Mouse (Mus musculus) cerebellum, adult (tissue): Measurements from ENCODE around the gene Slc4a3.
A peak's percentile ranks its signal among the peaks of the same experiment; 100 is the strongest.

Experiments used
- ATAC-seq: cut with Nextera tagmentation; 2 replicates; pipeline ENCODE4 v1.9.2; 2017; ENCODE audit warnings: mild to moderate bottlenecking, moderate library complexity, mixed read lengths; ENCODE audit not compliant: insufficient number of reproducible peaks, low FRiP score, low TSS enrichment

Gene Slc4a3

DNA sequence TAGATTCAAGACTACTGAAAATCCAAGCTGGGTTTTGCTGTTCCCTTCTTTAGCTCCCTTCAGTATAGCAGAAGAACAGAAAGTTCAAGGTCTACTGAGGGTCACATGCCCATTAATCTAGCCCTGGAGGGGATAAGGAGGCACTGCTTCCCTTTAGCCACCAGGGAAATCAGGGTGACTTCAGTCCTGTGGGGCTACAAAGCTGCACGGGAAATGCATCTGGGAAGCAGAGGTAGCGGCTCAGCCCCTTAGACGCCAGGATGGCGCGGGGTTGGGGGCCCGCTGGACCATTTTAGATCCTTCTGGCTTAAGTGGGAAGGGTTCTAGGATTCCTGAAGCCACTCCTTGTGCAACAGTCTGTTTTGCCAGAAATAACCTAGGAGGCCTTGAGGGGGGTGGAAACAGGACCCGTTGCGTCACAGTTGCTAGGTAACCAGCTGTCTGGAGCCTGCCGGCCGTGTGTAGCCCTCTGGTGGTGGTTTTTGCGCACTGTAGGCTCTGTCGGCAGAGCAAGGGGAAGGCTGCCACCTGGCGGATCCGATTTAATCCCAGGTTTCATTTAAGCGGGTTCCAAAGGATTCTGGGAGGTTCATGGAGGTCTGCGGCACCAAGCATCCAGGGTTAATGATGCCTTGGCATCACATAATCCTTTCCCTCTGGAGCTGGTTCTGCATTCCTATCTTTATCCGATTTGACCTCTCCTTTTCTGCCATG lies 13.3 kb downstream of the Slc4a3 start:
- peak; percentile 82 for ATAC-seq

DNA sequence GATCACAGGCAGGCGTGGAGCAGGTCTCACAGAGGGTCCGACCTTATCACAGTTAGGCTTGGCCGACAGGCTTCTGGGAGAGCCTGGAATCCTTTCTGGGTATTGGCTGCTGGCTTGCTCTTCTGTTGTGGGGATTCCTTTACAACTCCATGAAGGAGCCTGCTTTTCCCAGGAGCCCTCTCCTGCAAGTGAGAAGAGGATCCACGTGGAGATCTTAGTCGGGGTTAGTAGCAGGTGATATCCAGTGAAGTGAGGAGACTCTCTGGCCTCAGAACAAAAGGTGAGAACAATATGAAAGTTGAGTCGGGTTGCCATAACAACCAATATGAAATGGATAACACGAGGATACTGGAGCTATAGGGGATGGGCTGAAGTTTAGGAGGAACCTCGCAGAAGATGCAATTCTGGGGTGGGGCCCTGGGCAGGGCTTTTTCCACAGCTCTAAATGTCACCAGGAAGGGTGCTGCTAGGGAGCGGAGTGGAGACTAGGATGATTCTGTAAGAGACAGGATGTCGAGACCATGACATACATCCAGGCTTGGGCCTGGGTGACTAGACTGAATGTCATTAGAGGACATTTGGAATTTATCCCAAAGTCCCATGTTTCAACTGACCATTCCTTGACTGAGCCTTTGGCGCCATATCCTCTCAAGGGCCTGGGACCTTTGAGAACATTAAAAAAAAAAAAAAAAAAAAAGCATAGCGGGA lies 14.3 kb downstream of the Slc4a3 start:
- ATAC-seq, result no peak

- no peak for ATAC-seq
Measured at GRCm38 (mm10) chr1:75561221-75561897, 15.3 kb downstream of the Slc4a3 start.

GRCm38 (mm10) chr1:75561898-75562238 lies 15.8 kb downstream of the Slc4a3 start:
- ATAC-seq, result no peak

- no peak for ATAC-seq
Measured at GRCm38 (mm10) chr1:75564102-75564501, 18.0 kb downstream of the Slc4a3 start.

- no peak for ATAC-seq
Measured at GRCm38 (mm10) chr1:75564916-75565315, 18.9 kb downstream of the Slc4a3 start.

- ATAC-seq, result no peak
Measured at GRCm38 (mm10) chr1:75565616-75566015, 19.6 kb downstream of the Slc4a3 start.

- no peak for ATAC-seq
Measured at GRCm38 (mm10) chr1:75570403-75570802, 24.3 kb downstream of the Slc4a3 start.

GRCm38 (mm10) chr1:75572776-75573175 lies 26.7 kb downstream of the Slc4a3 start:
- ATAC-seq, result peak; percentile 89

DNA sequence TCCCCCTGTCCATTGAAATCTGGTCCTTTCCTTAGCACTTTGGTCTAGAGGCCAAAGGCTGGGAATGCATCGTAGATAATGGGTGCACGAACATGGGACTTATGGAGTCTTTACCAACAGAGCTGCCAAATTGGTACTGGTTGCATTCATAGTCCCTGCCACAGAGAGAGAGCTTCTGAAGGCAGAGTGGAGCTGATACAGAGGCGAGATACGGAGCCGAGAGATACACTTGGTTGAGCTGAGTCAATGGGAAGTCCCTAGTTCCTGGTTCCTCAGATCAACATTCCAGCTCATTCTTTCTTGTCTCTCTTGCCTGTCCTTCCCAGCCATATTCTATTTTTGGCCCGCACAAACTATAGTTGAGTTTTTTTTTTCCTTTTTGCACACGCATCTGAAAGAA lies 27.6 kb downstream of the Slc4a3 start:
- no peak for ATAC-seq

GRCm38 (mm10) chr1:75574476-75575310 lies 28.6 kb downstream of the Slc4a3 start:
- 0 out of 2 replicates have a peak, but pooled peaks have one; percentile 34 for ATAC-seq

- no peak for ATAC-seq
Measured at GRCm38 (mm10) chr1:75581936-75582624, 36.0 kb downstream of the Slc4a3 start.

- no peak for ATAC-seq
Measured at GRCm38 (mm10) chr1:75582625-75582956, 36.5 kb downstream of the Slc4a3 start.

GRCm38 (mm10) chr1:75583034-75583433 lies 37.0 kb downstream of the Slc4a3 start:
- no peak for ATAC-seq

DNA sequence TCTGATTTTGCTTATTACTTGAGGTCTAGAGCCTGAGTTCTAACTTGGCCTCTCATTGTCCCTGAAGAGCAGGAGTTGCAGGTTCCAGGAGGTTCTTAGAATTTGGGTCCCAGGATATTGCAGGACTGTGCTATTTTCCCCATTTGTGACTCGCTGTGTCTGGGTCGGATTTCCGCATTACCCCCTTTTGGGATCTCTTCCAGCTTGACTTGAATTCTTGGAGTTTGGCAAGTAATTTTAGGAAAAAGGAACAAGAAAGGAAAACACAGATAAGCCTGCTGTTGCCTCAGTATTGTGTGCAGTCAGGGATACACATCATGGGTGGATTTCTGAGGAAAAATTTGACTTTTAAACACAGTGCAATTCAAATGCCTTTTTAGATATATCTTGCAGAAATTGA lies 40.7 kb downstream of the Slc4a3 start:
- ATAC-seq, result no peak

DNA sequence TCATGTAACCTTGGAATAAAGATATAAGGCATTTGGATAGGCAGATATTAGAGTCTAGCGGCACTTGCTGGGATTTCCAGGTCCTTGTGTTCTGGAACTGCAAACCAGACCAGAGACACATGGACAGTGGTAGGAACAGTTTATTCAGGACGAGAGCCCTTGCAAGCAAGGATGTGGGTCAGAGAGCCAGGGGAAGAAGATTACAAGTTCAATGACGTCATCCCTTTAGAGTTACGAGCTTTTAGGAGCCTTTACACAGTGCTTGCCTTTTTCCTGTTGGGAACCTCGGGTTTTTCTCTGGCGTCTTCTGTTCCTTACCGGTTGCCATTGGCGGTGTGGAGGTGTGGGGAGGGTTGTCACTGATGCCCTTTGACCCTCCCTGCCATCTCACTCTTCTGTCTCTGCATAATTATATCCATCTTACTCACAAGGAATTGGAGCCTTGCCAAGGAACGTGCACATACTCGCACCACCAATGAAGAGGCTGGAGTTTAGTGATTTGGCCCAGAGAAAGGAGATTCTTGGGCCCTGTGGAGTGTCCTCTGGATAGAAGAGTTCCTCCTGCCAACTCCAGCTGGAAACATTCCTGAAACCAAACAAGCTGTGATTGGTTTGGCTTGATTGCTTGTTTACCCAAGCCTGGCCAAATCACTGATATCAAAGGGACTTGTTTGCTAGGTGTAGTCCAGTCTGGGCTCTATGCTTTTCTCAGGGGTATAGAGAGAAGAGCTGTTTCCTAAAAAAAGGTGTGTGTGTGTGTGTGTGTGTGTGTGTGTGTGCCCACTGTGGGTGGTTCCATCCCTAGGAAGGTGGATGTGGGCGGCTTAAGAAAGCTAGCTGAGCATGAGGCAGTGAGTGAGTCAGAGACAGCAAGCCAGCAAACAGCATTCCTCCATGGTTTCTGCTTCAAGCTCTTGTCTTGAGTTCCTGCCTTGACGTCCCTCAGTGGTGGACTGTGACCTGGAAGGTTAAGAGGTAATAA lies 42.0 kb downstream of the Slc4a3 start:
- no peak for ATAC-seq

DNA sequence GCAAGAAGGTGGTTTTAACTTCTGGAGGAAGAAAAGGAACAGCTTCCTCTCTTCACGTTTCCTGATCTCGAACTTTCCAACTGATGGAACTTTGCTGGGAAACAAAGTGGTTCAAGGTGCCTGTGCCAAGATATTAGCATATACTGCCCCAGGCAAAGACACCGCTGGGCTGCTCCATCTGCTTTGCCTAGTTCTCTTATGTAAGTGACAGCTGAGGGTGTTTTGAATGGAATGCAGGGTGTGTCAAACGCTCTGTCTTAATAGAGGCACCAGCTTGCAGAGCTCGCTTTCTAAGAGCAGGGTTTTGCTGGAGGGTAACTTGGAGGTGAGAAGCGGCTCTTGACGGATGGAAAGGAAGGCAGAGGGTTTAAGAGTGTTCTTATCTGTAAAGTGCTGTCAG lies 42.8 kb downstream of the Slc4a3 start:
- 0 out of 2 replicates have a peak, but pooled peaks have one; percentile 36 for ATAC-seq

DNA sequence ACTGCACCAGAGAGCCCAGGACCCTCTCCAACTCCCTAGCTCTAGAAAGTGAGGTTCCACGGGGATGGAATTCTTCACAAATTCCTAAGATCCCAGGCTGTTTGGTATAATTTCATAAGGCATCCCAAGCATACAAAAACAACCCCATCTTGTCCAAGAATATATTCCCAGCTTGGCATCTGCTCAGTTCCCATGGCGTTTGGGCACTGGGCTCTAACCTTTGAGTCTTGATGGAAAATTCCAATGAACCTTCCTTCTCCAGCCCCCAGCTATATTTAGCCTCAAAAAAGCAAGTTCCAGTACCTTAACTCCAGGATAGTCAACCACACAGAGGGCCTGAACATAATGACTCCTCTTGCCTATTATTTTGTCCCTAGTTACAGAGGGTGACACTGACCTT lies 43.9 kb downstream of the Slc4a3 start:
- no peak for ATAC-seq

DNA sequence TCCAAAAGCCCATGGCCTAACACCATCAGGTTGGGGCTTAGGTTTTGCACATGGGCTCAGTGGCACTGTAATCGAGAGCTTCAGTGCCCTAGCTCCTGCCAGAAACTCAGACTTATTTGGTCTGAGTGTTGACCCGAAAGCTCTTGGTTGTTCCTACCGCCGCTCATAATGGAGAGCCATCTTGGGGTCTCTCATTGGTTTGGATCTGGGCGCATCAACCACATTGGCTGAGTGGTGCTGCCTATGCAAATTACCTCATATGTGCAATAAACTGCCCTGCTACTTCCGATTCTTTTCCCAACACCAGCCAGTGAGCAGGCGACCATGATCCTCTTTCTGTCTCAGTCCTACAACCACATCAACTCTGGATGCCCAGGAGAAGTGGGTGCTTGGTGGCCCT lies 47.9 kb downstream of the Slc4a3 start:
- no peak for ATAC-seq
